Mouse (Mus musculus): Measurements from ENCODE around the gene Kcnk4.

DNA sequence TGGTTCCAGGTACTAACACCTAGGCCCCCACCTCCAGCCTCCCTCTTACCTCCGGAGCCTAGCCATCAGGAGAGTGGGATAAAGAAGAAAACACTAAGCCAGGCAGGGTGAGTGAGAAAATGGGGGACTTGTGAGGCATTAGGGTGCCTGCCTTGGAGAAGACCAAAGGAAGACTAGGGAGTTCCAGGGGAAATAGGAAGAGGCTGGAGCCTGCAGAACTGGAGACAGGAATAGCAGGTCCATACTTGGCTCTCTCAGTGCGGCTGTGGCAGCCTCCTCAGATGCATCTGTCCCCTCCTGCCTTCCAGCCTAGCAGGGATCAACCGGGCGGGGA is 1.2 kb downstream of the Kcnk4 start:
- TF ChIP-seq CTCF (IDR thresholded peaks at IDR 0.05; ENCODE audit: low read depth, low read length) = no peak
- no peak for TF ChIP-seq POLR2AphosphoS5 (IDR thresholded peaks at IDR 0.05; ENCODE audit: insufficient replicate concordance, low read depth, low read length)
- no peak for TF ChIP-seq GATA1 (IDR thresholded peaks at IDR 0.05; ENCODE audit: borderline replicate concordance, low read length)
- no peak for TF ChIP-seq TAL1 (conservative IDR thresholded peaks at IDR 0.05; ENCODE audit: low read depth, low read length)
- no peak for TF ChIP-seq GATA2 (IDR thresholded peaks at IDR 0.05; ENCODE audit: borderline replicate concordance, low read depth, low read length)
